Mouse (Mus musculus) brain, embryonic 14.5 days (tissue): ENCODE data around the gene Hapln3. TPM values are rescaled to one million over a fixed set of nuclear protein-coding genes. Genes with fewer than 3 reads are reported as not detected.

ENCODE experiments used
- DNase-seq: peaks from one replicate; pipeline ENCODE4 v3.0.0-alpha.2; 2011; ENCODE audit warnings: low read depth
- CTCF ChIP-seq: fragments of 200-500 bp; IDR thresholded peaks from 2 replicates; pipeline ENCODE4 v1.5.1; 2012; ENCODE audit warnings: inconsistent platforms, mild to moderate bottlenecking, moderate library complexity, borderline replicate concordance; ENCODE audit not compliant: insufficient read depth, insufficient read length; ENCODE audit errors: extremely low read depth
- POLR2A ChIP-seq: fragments of 200-500 bp; IDR thresholded peaks from 2 replicates; pipeline ENCODE4 v1.6.1; 2012; ENCODE audit warnings: mild to moderate bottlenecking, inconsistent platforms, borderline replicate concordance; ENCODE audit not compliant: poor library complexity, insufficient read depth, insufficient read length, severe bottlenecking; ENCODE audit errors: extremely low read depth
- polyA plus RNA-seq: library from polyadenylated mRNA; depleted of rRNA; stranded (reverse); fragments of >200 nt; gene quantifications from 2 replicates; pipeline ENCODE4 v1.2.3, GENCODE M21; 2012; rRNA removed

The Hapln3 gene
- polyA plus RNA-seq = 2.2 and 2.6 TPM in 2 replicates

DNA sequence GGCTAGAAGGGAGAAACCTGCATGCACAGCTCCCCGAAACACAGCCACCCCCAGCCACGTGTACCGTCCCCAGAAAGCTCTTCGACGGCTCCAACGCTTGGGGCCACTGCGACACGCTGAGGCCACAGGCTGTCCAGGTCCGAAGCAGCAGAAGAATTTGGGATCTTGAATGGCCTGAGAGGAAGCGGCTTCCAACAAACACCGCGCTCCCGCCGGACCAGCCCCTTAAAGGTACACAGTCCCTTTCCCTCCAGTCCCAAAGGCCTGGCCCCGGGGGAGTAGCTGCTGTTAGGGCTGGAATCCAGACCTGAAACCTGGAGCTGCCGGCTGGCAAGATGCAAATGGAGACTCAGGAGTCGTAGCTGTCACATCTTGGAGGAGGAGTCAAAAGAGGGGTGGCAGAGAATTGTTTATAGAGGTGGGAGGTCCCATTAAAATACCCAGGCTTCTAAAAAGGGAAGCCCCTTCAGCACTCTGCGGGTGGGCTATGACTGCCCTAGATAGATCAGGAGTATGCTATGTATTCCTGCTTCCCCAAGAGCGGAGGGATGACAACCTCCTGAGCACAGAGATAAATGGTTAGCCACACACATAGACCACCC lies at the start of gene Hapln3:
Hapln3 (minus strand) TSS at position 176 of the 602 bp plus-strand sequence.
- peak; percentile 51 for DNase-seq
- TF ChIP-seq CTCF = no peak
- TF ChIP-seq POLR2A = no peak

- no peak for DNase-seq
- no peak for TF ChIP-seq POLR2A
- TF ChIP-seq CTCF = no peak
Measured at GRCm38 (mm10) chr7:79173800-79174199, 43.0 kb upstream of the Hapln3 start.

- TF ChIP-seq CTCF = no peak
- no peak for TF ChIP-seq POLR2A
- no peak for DNase-seq
Measured at GRCm38 (mm10) chr7:79171782-79172181, 41.0 kb upstream of the Hapln3 start.

- no peak for DNase-seq
Measured at GRCm38 (mm10) chr7:79167006-79167562, 36.3 kb upstream of the Hapln3 start.

DNA sequence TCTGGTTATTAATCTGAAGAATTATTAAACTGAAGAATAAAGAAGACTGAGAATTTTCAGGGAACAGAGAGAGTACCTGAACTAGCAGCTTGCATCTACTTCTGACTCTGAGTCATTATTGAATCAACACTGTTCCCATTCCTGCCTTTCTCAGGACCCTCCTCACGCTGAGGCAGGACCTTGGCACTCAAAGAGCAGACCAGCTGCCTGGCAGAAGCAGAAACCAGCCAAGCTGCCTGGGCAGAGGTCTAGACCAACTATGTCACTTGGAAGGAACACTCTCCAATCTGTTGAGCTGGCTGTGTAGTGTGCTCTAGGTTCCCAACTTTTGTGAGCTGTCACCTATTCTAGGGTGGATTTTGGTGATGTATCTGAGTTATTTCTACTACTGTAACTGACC lies 28.6 kb upstream of the Hapln3 start:
- DNase-seq = no peak
- TF ChIP-seq CTCF (no peak), POLR2A (no peak)

More at GRCm38 (mm10) chr7:79167006-79167562, 36.3 kb upstream of the Hapln3 start:
- no peak for TF ChIP-seq CTCF
- TF ChIP-seq POLR2A = no peak

GRCm38 (mm10) chr7:79149522-79149921 lies 18.7 kb upstream of the Hapln3 start:
- TF ChIP-seq CTCF = no peak
- no peak for TF ChIP-seq POLR2A
- peak; percentile 5 for DNase-seq

GRCm38 (mm10) chr7:79148711-79149266 lies 18.0 kb upstream of the Hapln3 start, which contains the start of gene Mfge8:
Gene Mfge8, minus strand, starts transcription at chr7:79149060.
- TF ChIP-seq CTCF = no peak
- no peak for TF ChIP-seq POLR2A
- peak; percentile 92 for DNase-seq

DNA sequence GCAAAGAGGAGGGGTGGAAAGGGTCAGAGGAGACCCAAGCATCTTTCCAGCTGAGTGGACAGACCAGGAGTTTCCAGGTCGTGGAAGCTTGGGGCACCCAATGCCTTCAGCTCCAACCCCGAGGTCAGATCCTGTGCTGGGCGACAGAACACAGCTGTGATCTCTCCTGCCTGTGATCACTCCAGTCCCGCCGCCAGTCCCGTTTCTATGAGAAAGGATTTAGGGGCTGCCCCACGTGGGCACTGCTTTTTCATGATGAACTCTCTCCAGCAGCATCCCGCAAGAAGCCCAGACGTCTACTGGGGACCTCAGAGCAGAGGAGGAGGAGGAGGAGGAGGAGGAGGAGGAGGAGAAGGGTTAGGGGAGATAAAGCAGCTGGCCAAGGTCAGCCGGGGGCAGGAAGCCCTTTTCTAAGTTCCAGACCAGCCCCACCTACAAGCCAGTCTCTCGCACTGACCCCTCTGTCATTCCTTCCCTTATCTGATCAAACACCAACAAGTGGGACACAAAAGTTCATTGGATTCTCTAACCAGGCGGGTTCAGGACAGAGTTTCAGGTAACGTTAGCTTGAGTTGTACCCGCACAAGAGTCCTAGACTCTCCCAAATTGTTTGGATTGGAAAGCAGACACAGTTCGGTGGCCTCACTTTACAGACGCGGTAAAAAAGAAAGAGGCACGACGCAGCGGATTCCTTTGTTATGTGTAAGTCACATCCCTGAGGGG lies 17.3 kb upstream of the Hapln3 start:
- peak; percentile 30 for DNase-seq

GRCm38 (mm10) chr7:79147011-79147837 lies 16.4 kb upstream of the Hapln3 start:
- peak; percentile 13 for DNase-seq
- no peak for TF ChIP-seq POLR2A
- TF ChIP-seq CTCF = no peak

More for the DNA sequence above, 17.3 kb upstream of the Hapln3 start:
- TF ChIP-seq CTCF (no peak), POLR2A (no peak)

GRCm38 (mm10) chr7:79140897-79141296 lies 10.1 kb upstream of the Hapln3 start:
- DNase-seq = peak; percentile 82
- peak; percentile 99 for TF ChIP-seq CTCF
- no peak for TF ChIP-seq POLR2A

- no peak for DNase-seq
- no peak for TF ChIP-seq CTCF
- TF ChIP-seq POLR2A = no peak
Measured at GRCm38 (mm10) chr7:79139891-79140591, 9.2 kb upstream of the Hapln3 start.

GRCm38 (mm10) chr7:79139328-79139824 lies 8.6 kb upstream of the Hapln3 start:
- DNase-seq = no peak
- TF ChIP-seq CTCF (no peak), POLR2A (no peak)

GRCm38 (mm10) chr7:79133391-79133790 lies 2.6 kb upstream of the Hapln3 start:
- TF ChIP-seq CTCF (0 out of 2 replicates have a peak, but pooled peaks have one; percentile 3), POLR2A (no peak)
- DNase-seq = no peak
